Mouse (Mus musculus) thymus, postnatal 14 days (tissue): ENCODE results near the gene Tmc2.

Experiments
- DNase-seq: peaks from one replicate; pipeline ENCODE4 v3.0.0; 2021

The Tmc2 gene

DNA sequence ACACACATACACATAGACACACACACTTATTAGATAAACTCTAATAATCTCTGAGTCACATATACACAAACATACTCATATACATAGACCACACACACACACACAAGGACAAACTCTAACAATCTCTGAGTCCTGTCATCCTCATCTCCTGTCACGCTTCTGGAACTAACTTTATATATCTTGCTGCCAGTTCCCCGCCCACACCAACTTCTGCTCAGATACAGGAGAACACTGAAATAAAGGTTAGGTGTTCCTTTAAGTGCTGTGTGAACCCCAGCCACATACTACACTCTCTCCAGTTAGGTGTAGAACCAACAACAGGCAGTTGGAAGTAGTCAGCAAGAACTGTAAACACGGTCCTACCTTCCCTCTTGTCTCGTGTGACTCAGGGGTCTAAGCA is 65.8 kb downstream of the Tmc2 start:
- DNase-seq: no peak

DNA sequence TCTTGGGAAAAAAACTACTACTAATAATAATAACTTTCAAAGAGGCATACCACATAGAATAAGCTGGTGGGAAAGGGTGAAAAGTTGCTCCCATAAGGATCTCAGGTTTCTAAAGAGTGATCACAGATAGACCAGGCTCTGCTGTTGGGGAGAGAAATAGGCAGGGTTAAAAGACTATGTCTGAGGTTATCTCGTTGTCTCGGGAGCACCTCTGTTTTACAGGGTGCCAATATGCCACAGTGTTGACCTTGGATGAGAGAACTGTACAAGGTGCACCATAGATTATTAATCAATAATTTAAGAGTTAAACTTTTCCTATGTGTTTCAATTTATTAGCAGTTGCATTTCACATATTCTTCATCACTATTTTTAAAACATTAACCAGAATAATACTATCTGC is 66.9 kb downstream of the Tmc2 start:
- DNase-seq: no peak

- no peak for DNase-seq
Measured at GRCm38 (mm10) chr2:130262398-130262797, 67.4 kb downstream of the Tmc2 start.

DNA sequence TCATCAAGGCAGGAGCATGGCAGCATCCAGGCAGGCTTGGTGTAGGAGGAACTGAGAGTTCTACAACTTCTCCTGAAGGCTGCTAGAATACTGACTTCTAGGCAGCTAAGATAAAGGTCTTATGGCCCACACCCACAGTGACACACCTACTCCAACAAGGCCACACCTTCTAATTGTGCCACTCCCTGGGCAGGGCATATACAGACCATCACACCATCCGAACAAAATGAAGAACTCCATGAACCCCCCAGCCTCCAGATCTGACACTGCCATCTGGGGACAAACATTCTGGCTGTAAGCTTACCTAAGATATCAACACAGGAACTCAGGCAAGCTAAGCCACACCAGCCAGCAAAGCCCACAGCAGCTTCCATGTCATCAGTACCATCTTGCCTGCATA is 70.5 kb downstream of the Tmc2 start:
- no peak for DNase-seq

DNA sequence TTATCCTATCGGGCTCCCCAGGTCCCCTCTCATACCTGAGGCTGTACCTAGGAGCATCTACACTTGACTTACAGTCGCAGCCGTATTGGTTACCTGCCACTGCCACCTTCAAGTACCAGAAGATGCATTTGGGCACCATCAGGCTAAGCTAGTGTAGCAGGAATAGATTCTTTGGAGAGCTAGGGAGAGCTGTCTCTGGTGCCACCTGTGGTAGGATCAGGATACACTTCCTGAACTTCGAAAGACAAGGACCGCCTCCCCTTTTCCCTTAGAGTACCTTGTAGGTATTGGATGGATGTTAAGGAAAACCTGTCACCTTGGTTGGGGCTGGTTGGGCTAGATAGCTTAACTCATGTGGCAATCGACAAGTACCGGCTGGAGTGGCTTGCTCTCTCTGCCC is 73.1 kb downstream of the Tmc2 start:
- no peak for DNase-seq

DNA sequence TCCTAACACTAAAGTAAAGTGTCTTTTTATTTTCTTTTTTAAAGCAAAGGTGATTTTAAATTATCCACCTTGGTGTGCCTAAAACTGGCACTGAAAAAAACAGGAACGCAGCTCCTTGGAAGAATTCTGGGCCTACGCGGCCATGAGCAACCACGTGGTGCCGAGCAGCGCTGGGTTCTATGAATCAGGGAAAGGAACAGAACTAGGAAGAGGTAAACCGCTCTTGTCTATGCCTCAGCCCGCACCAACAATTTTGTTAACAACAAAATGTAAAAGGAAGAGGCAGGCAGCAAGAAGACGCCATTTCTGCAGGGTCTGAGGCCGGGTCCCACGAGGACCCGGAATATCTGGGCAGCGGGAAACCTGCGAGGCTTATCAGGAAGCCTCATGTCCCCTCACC is 78.7 kb downstream of the Tmc2 start:
- DNase-seq: no peak

- peak; percentile 99 for DNase-seq
Measured at GRCm38 (mm10) chr2:130274149-130274861, 79.3 kb downstream of the Tmc2 start, which contains the start of gene Nop56. TSS of gene Nop56 (plus strand) at chr2:130274430.

DNA sequence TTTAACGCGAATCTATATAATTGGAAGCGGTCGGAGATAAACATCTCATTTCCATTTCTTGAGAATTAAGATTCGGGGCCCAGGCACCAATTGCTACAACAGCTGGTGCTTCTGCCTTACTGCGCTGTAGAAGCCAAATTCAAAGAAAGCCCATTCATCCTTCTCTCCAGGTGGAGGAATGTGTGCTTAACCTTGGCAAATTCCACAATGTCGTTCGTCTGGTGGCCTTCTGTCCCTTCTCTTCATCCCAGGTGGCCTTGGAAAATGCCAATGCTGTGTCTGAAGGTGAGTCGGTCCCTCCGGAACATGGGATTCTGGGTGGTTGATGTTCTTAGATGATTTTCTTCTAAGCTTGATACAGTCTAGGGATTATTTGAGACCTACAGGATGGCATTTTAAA is 79.9 kb downstream of the Tmc2 start:
- DNase-seq: no peak

- DNase-seq: peak; percentile 66
Measured at GRCm38 (mm10) chr2:130275649-130276048, 80.7 kb downstream of the Tmc2 start.

GRCm38 (mm10) chr2:130279600-130280091 is 84.7 kb downstream of the Tmc2 start:
- no peak for DNase-seq

GRCm38 (mm10) chr2:130280224-130280623 is 85.2 kb downstream of the Tmc2 start:
- no peak for DNase-seq

GRCm38 (mm10) chr2:130280818-130281217 is 85.8 kb downstream of the Tmc2 start:
- DNase-seq: no peak

GRCm38 (mm10) chr2:130283854-130284654 is 89.1 kb downstream of the Tmc2 start, which contains the start of gene Idh3b:
TSS of gene Idh3b (minus strand) at chr2:130284547.
- DNase-seq: peak; percentile 82

DNA sequence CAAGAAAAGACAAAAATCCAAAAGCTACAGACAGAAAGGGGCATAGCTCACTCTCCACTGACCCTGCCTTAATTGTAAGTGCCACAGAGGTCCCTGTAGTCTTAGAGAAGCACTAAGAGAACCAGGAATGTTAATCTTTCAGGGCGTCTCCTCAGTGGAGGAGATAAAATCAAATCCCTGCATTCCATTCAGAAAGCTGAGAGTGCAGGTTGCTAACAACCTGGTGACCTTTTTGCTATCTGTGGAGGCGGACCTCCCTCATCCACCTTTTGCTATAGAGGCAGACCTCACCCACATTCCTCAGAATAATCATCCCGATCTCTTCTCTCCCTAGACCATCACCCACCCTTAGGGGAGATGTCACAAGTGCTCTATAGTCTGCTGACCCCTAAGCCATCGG is 94.1 kb downstream of the Tmc2 start:
- no peak for DNase-seq

GRCm38 (mm10) chr2:130291434-130291833 is 96.4 kb downstream of the Tmc2 start:
- peak; percentile 63 for DNase-seq

DNA sequence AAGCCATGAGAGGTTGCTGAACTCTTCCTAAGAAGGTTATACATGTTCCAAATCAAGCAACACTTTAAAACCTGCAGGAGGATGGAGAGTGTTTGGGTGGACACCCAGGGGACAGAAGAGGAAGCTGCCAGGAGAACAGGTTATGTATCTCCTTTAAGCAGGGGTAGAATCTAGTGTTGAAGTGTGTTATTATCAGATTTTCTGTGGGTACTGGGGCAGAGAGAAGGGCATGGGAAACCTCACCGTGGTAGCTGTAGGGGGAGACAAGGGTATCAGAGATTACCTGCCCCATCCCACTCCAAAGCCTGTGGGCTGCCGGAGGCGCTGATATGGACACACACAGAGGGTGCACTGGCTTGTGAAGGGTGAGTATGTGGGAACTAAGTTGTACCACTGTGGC is 98.0 kb downstream of the Tmc2 start:
- DNase-seq: no peak

GRCm38 (mm10) chr2:130293486-130293885 is 98.5 kb downstream of the Tmc2 start:
- DNase-seq: no peak

DNA sequence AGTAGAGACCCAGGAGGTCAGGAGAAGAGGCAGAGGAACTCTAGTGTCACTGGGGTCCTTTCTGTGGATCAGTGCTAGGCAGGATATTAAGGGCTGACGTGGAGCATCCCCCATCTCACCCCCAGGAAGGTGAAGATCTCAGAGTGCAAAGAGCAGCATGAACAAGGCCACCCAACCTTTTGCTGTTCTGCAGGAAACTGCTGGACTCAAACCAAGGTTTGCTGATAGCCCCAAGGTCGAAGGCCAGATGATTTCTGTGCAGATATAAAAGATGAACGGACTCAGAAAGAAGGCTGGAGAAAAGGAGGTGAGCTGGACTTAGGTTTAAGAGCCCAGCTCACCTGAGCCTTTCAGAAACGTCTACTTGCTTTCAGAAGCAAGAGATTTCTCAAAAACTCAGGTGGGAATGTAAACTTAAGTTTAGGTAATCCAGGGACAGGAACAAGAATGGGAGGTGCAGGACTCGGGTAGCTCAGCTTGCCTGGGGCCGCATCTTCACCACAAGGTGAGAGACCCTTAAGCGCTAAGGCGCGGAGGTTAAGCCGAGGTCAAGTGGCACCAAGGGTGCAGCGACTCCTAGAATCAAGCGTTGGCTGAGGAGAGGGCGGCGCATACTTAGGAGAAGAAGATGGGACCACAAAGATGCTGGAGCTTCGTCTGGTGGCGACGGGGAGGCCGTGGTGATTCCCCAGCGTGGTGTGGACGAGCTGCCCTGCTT is 99.4 kb downstream of the Tmc2 start:
- DNase-seq: no peak

GRCm38 (mm10) chr2:130294936-130295277 is 99.9 kb downstream of the Tmc2 start, which contains the start of gene Ebf4:
TSS of gene Ebf4 (plus strand) at chr2:130295169.
- DNase-seq: no peak

DNA sequence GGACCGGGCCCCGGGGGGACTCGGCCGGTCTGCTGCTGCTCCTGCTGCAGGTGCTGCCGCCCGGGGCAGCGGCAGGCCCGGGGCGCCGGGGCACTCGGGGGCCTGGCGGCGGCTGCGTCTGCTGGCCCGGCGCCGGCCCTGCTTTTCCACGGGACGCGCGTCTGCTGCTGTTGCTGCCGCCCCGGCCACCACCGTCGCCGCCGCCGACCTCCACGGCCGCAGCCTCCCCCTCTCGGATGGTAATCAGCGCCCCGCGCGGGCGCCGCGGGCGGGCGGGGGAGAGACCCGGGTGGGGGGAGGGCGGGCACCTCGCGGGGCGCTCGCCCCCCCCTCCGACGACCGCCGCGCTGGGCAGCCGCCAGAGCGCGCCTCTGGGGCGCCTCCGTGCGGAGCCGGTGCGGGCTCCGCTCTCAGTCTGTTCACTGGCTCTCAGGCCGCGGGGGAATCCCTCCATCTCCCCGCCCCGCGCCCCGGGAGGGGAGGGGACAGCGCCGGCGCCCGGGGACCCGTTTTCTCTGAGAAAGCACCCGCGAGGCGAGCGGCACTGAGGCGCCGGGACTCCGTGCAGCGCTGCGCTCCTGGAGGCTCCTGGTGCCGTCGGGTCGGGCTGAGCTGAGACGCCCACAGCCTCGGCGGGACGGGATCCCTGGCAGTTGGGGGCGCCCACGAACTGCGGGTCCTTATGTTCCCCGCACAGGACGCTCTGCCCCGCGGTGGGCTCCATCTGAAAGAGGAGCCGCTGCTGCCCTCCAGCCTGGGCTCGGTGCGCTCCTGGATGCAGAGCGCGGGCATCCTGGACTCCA is 100.5 kb downstream of the Tmc2 start:
- peak; percentile 51 for DNase-seq

DNA sequence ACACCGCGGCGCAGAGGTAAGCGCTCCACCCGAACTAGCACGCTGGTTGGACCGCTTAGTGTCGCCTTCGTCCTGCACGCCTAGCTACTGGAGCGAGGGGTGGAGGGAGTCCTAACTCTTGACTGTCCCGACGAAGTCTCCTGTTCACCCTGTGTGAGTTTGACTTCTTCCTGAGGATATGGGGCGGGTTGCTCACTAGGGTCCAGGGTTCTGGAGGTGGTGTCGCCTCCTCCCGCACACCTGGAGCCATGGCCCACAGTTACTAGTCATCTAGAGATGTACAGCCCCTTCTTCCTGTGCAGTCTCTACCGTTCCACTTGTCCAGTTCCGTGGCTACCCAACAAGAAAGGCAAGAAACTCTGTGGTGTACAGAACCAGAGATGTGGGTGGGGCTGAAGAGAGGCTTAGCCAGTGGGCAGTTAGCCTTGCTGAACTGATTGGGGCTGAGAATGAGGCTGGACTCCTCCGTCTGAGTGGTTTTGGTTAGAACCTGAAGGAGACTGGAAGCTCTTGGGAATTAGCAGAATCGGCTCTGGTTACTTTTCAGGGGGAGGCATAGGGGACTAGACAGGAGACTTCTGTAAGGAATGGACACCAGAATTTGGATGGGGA is 101.2 kb downstream of the Tmc2 start:
- DNase-seq: no peak

GRCm38 (mm10) chr2:130297580-130297979 is 102.6 kb downstream of the Tmc2 start:
- DNase-seq: no peak
